Mouse (Mus musculus) bone marrow macrophage, adult 2 months (primary cell): ENCODE data around the gene Pigl. TPM values are rescaled to one million over a fixed set of nuclear protein-coding genes. Genes with fewer than 3 reads are reported as not detected.
"Not testable (repeated sequence)": the region's sequence is repeated elsewhere in the genome, so short reads cannot be mapped to it uniquely, and the experiment has no call there.

Experiments used
- H3K27ac ChIP-seq: 2 replicates; pipeline ENCODE4 v1.5.1; 2012; ENCODE audit warnings: low read depth, low read length; ENCODE audit not compliant: insufficient read depth
- H3K4me1 ChIP-seq: 2 replicates; pipeline ENCODE4 v1.6.1; 2012; ENCODE audit warnings: low read length; ENCODE audit not compliant: control insufficient read depth, insufficient read depth
- H3K4me3 ChIP-seq: 2 replicates; pipeline ENCODE4 v1.5.1; 2012; ENCODE audit warnings: mild to moderate bottlenecking, low read length, moderate library complexity; ENCODE audit not compliant: insufficient read depth
- CTCF ChIP-seq: IDR thresholded peaks from 2 replicates; pipeline ENCODE4 v1.5.1; 2012; ENCODE audit warnings: low read depth, mild to moderate bottlenecking, low read length, moderate library complexity
- POLR2A ChIP-seq: IDR thresholded peaks from 2 replicates; pipeline ENCODE4 v1.6.1; 2012; ENCODE audit warnings: mild to moderate bottlenecking, low read depth, low read length, borderline replicate concordance
- polyA plus RNA-seq: library from polyadenylated mRNA; stranded (reverse); fragments of >200 nt; gene quantifications from 2 replicates; pipeline ENCODE4 v1.2.4, GENCODE M21; 2012; ENCODE audit not compliant: missing spikeins, insufficient read depth, insufficient read length

Pigl gene
- polyA plus RNA-seq, 1 experiment, result 3.4 TPM

- Histone ChIP-seq H3K4me1 (peaks cover 30% of the 10 kb centered on the region), H3K27ac (no peak overlapping the region), H3K4me3 (no peak overlapping the region)
- TF ChIP-seq POLR2A (no peak), CTCF (no peak)
Observed at GRCm38 (mm10) chr11:62465849-62466248, 7.6 kb downstream of the Pigl start.

DNA sequence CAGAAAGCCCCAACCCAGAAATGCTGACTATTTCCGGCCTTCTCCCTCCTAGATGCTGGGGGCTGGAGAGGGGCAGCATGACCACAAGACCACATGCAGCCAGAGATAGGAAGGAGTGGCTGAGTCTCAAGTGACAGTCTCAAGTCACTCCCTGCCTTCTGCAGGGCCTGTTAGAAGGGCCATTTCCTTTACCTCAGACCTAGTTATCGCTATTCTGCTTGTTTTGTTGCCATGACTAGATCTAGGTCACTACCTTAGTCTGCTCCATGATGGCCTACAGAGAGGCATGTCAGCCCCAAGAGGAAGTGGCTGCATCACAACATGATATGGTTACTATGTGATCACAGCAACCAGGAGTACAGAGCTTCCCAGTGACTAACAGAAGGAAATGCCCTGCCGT is 8.3 kb downstream of the Pigl start:
- H3K27ac ChIP-seq, result no peak overlapping the region
- H3K4me1 ChIP-seq, result peaks cover 31% of the 10 kb centered on the region
- no peak overlapping the region for H3K4me3 ChIP-seq
- TF ChIP-seq POLR2A (no peak), CTCF (no peak)

DNA sequence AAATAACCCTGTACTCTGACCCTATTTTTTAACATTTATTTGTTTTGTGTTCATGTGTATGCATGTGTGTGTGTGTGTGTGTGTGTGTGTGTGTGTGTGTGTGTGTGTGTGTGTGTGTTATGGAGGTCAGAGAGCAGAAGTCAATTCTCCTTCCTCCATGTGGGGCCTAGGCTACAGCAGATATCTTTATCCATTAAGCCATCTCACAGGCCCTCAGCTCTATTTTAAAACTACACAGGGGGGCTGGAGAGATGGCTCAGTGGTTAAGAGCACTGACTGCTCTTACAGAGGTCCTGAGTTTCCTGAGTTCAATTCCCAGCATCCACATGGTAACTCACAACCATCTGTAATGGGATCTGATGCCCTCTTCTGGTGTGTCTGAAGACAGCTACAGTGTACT is 9.0 kb downstream of the Pigl start:
- H3K4me1 ChIP-seq, result peaks cover 28% of the 10 kb centered on the region
- H3K4me3 ChIP-seq, H3K27ac ChIP-seq: not testable (repeated sequence)

- no peak for TF ChIP-seq POLR2A
- no peak for TF ChIP-seq CTCF
- Histone ChIP-seq H3K4me1 (peaks cover 16% of the 10 kb centered on the region), H3K4me3 (no peak overlapping the region), H3K27ac (0 out of 2 replicates have a peak overlapping the region, but pooled peaks have one; percentile 14)
Observed at GRCm38 (mm10) chr11:62470451-62470850, 12.2 kb downstream of the Pigl start.

DNA sequence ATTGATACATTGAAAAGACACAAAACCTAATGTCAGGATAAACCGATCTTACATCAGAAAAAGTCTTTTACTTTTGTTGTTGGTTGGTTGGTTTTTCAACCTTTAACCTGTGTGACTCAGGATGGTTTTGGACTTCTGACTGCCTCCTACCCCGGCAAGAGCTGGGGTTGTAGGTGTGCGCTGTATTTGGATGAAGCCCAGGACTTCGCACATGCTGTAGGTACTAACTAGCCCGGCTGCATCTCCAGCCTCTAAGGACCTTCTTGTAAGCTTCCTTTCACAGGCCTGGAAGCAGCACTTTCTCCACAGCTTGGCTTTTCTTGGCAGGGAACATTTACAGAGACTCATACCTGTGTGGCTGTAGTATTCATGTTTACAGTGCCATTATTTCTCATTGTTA is 15.3 kb downstream of the Pigl start:
- Histone ChIP-seq H3K4me1 (peaks cover 15% of the 10 kb centered on the region), H3K4me3 (no peak overlapping the region)
- TF ChIP-seq CTCF (no peak), POLR2A (no peak)

DNA sequence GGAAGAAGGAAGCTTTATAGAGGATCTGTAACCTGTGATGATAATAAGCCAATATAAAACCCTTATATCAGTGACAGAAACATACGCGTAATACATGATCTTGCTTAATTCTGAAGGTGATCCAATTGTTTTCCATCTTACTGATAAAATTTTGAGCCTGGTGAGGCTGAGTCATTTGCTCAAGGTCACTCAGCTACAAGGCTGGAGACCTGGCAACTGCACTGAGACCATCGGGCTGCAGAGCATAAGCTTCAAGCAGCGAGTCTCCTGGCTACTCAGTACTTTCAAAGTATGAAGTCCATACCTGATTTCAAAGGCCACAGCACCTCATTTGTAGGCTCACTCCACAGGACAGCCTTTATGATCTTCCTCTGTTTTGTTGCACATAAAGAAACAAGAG is 17.9 kb downstream of the Pigl start:
- TF ChIP-seq CTCF (no peak), POLR2A (no peak)

More for the DNA sequence above, 15.3 kb downstream of the Pigl start:
- no peak overlapping the region for H3K27ac ChIP-seq

GRCm38 (mm10) chr11:62478931-62479330 is 20.7 kb downstream of the Pigl start:
- H3K4me1 ChIP-seq, result peaks cover 13% of the 10 kb centered on the region
- no peak overlapping the region for H3K4me3 ChIP-seq
- H3K27ac ChIP-seq, result no peak overlapping the region
- TF ChIP-seq CTCF, result no peak
- no peak for TF ChIP-seq POLR2A

More for the DNA sequence above, 17.9 kb downstream of the Pigl start:
- H3K27ac ChIP-seq, result no peak overlapping the region
- H3K4me3 ChIP-seq, result no peak overlapping the region
- H3K4me1 ChIP-seq, result peaks cover 15% of the 10 kb centered on the region

DNA sequence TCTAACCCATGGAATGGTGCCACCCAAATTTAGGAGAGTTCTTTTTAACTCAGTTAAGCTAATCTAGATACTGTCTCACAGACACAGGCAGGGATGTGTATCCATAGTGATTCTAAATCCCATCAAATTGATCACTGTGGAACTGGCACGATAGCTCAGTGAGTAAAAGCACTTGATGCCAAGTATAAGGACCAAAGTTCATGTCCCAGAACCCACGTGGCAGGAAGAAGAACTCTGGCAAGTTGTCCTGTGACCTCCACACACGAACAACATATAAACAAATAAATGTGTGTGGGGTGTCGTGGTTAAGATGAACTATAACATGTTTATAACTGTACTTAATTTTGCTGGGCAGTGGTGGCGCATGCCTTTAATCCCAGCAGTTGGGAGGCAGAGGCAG is 21.3 kb downstream of the Pigl start:
- TF ChIP-seq CTCF (no peak), POLR2A (no peak)
- H3K27ac ChIP-seq, result no peak overlapping the region
- H3K4me1 ChIP-seq, result peaks cover 13% of the 10 kb centered on the region
- H3K4me3 ChIP-seq, result no peak overlapping the region

DNA sequence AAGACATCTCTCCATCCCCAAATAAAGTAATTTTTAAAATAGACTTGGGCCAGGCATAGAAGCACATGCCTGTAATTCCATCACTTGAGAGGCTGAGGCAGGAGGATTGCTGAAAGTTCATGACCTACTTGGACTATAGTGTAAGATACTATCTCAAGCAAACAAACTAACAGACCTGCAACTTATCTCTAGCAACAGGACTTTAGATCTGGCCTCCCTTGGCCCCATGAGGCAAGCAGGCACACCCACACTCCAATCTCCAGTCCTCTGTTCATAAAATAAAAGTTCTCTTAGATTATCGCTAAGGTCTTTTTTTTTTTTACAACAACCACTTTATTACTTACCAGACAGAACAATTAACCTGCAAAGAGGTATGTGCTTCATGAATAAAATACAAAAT is 28.7 kb downstream of the Pigl start:
- TF ChIP-seq POLR2A, result no peak
- TF ChIP-seq CTCF, result no peak
- Histone ChIP-seq H3K4me1 (peaks cover 8% of the 10 kb centered on the region), H3K27ac (no peak overlapping the region), H3K4me3 (no peak overlapping the region)

- Histone ChIP-seq H3K4me1 (peaks cover 8% of the 10 kb centered on the region), H3K4me3 (no peak overlapping the region), H3K27ac (no peak overlapping the region)
- TF ChIP-seq POLR2A, result no peak
- no peak for TF ChIP-seq CTCF
Observed at GRCm38 (mm10) chr11:62487540-62488350, 29.5 kb downstream of the Pigl start.

- H3K4me3 ChIP-seq, result no peak overlapping the region
- peaks cover 16% of the 10 kb centered on the region for H3K4me1 ChIP-seq
- no peak overlapping the region for H3K27ac ChIP-seq
- TF ChIP-seq POLR2A (no peak), CTCF (no peak)
Observed at GRCm38 (mm10) chr11:62493701-62494100, 35.4 kb downstream of the Pigl start.
